Mouse (Mus musculus): ENCODE measurements around the gene Pkhd1. TPM values are rescaled to one million over a fixed set of nuclear protein-coding genes. Genes with fewer than 3 reads are reported as not detected.

Gene Pkhd1
- polyA plus RNA-seq, 1 experiment from 2014 or later, result 0.05 TPM

GRCm38 (mm10) chr1:20039389-20039788, 578.5 kb downstream of the Pkhd1 start:
- Histone ChIP-seq H3K27me3 (no peaks in the 10 kb centered on the region), H3K4me3 (no peak overlapping the region), H3K4me1 (no peaks in the 10 kb centered on the region), H3K9ac (no peak overlapping the region), H3K27ac (no peak overlapping the region), H3K4me2 (replicated peaks) (no peak overlapping the region), H3K9me3 (no peaks in the 10 kb centered on the region), H3K36me3 (no peaks in the 10 kb centered on the region)
- no peak for ATAC-seq (ENCODE audit: low FRiP score, low read depth)
- WGBS, result 81% methylated on average over 3 of the region's 3 CpGs

GRCm38 (mm10) chr1:20035277-20035676, 582.6 kb downstream of the Pkhd1 start:
- Histone ChIP-seq H3K36me3 (no peaks in the 10 kb centered on the region), H3K27ac (no peak overlapping the region), H3K4me1 (no peaks in the 10 kb centered on the region), H3K9me3 (no peaks in the 10 kb centered on the region), H3K9ac (no peak overlapping the region), H3K4me3 (no peak overlapping the region), H3K27me3 (no peaks in the 10 kb centered on the region), H3K4me2 (replicated peaks) (no peak overlapping the region)
- ATAC-seq (ENCODE audit: low FRiP score, low read depth), result no peak
- WGBS, result 84% methylated on average over 7 of the region's 7 CpGs

DNA sequence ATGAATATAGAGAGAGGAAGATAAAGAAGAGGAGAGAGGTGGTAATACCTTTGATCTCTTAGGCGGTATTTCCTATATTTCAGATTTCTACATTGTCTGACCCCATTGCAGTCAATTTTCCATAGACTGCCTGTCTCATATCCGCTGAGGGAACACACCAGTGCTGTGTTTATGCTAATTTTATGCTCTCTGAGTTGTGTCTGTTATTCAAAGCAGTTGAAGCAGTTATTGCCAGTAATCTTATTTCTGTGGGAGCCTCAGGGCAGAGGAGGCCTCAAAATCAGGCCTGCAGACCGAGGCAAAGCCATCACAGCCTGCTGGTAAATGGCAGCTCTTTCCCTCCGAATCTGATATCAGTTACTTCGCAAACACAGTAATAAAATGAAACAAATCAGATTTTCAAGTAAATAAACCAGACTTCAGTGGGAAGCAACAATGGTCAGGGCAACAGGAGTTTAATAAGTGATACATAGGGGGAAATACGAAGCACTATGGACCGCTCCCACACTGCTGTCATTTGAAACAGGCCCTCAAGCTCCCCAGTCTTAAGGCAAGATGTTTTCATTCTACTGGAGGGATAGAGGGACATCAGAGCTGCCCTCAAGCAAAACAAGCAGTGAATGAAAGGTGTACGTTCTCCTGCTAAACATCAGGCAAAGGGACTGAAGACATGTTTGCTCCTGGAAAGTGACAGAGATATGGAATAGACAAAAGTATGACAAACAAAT, 599.5 kb downstream of the Pkhd1 start:
- Histone ChIP-seq H3K4me1 (no peaks in the 10 kb centered on the region), H3K4me2 (replicated peaks) (no peak overlapping the region), H3K9me3 (no peaks in the 10 kb centered on the region), H3K4me3 (no peak overlapping the region), H3K27ac (no peak overlapping the region), H3K9ac (no peak overlapping the region), H3K36me3 (no peaks in the 10 kb centered on the region), H3K27me3 (no peaks in the 10 kb centered on the region)
- no peak for ATAC-seq (ENCODE audit: low FRiP score, low read depth)
- WGBS, result 79% methylated on average over 8 of the region's 8 CpGs

DNA sequence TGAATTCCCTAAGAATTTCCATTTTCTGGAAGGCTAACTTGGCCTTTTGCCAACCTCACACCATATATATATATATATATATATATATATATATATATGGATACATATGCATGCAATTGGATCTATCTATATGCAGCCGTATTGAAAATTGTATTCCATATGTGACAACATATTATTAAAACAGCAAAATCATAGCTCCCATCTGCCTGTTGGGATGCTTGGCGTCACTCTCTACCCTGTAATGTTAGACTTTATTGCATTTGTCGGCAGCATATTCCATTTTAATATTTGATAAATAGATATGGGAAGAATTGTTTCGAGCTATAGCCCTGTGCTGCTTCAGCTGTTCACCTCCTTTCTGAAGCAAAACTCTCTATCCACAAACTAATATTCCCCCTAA, 600.2 kb downstream of the Pkhd1 start:
- Histone ChIP-seq H3K4me2 (replicated peaks) (no peak overlapping the region), H3K9me3 (no peaks in the 10 kb centered on the region), H3K27ac (no peak overlapping the region), H3K4me3 (no peak overlapping the region), H3K27me3 (no peaks in the 10 kb centered on the region), H3K4me1 (no peaks in the 10 kb centered on the region), H3K36me3 (no peaks in the 10 kb centered on the region), H3K9ac (no peak overlapping the region)
- no peak for ATAC-seq (ENCODE audit: low FRiP score, low read depth)
- 88% methylated on average over 4 of the region's 4 CpGs for WGBS

Other genes starting within 250 kb of the Pkhd1 start
- not detected in 2 replicates for gene Il17a, start 112.8 kb upstream of the Pkhd1 start, polyA plus RNA-seq (2015; fragmentation: Nextera tagmentation; extraction: Ambion mirVana)
- gene Il17f, start 172.6 kb upstream of the Pkhd1 start, polyA plus RNA-seq (2015; fragmentation: Nextera tagmentation; extraction: Ambion mirVana), result 0.20 TPM in 1 of 2 replicates, not detected in the other
- gene Mcm3, start 202.2 kb upstream of the Pkhd1 start, polyA plus RNA-seq (2015; fragmentation: Nextera tagmentation; extraction: Ambion mirVana), result 151 and 155 TPM in 2 replicates

All from limb, embryonic 13.5 days (tissue).